Mouse (Mus musculus) spleen, adult 2 months (tissue): ENCODE results near the gene Tle3.

Experiments
- CTCF ChIP-seq: fragments of 200-500 bp; IDR thresholded peaks from 2 replicates; pipeline ENCODE4 v1.5.1; 2011; ENCODE audit warnings: mild to moderate bottlenecking, inconsistent platforms; ENCODE audit not compliant: insufficient read depth, insufficient read length, insufficient replicate concordance; ENCODE audit errors: extremely low read depth
- POLR2A ChIP-seq: fragments of 200-500 bp; IDR thresholded peaks from 2 replicates; pipeline ENCODE4 v1.6.1; 2011; ENCODE audit warnings: low read depth, low read length, inconsistent platforms

DNA sequence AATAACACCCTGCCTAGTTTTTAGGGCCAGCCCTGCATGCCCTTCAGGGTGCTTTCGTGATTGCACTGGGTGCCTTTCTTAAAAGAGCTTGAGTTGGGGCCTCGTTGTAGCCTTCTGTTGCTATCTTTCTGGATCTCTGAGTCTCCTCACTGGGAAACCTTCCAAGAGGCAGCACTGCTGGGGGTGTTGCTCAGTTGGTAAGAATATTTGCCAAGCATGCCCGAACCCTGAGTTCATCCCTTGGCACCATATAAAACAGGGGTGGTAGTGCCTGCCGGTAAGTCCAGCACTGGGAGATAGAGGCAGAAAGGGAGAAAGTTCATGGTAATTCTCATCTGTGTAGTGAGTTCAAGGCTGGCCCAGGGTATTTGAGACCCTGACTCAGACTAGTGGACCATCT is 30.1 kb downstream of the Tle3 start:
- TF ChIP-seq POLR2A (no peak), CTCF (no peak)
